Mouse (Mus musculus): ENCODE measurements around the gene Fblim1. TPM values are rescaled to one million over a fixed set of nuclear protein-coding genes. Genes with fewer than 3 reads are reported as not detected.

Fblim1 gene
- total and polyA plus RNA-seq, 3 experiments: 0.07 to 1.2 (median 0.17) TPM

GRCm38 (mm10) chr4:141545743-141546333 lies 60.1 kb downstream of the Fblim1 start:
- TF ChIP-seq ETS1 (conservative IDR thresholded peaks at IDR 0.05; ENCODE audit: low read depth, low read length) (0 out of 2 replicates have a peak, but pooled peaks have one; percentile 13), RAD21 (IDR thresholded peaks at IDR 0.05; ENCODE audit: low read depth, low read length) (no peak), TBP (conservative IDR thresholded peaks at IDR 0.05; ENCODE audit: low read depth, low read length) (peak; percentile 22; the same call in 1 of the 2 replicates), POLR2A (IDR thresholded peaks at IDR 0.05; ENCODE audit: low read depth, low read length) (peak; percentile 88), BHLHE40 (IDR thresholded peaks at IDR 0.05; ENCODE audit: low read depth, low read length) (0 out of 2 replicates have a peak, but pooled peaks have one; percentile 31), NRF1 (IDR thresholded peaks at IDR 0.05; ENCODE audit: low read depth, low read length) (peak; percentile 91), CTCF (conservative IDR thresholded peaks at IDR 0.05 in 1 of 2, IDR thresholded peaks at IDR 0.05 in 1 of 2; ENCODE audit: low read depth in 2 of 2, low read length in 2 of 2) (no peak), HCFC1 (IDR thresholded peaks at IDR 0.05; ENCODE audit: low read depth, low read length) (0 out of 2 replicates have a peak, but pooled peaks have one; percentile 50), MXI1 (IDR thresholded peaks at IDR 0.05; ENCODE audit: low read depth, low read length) (0 out of 2 replicates have a peak, but pooled peaks have one; percentile 28), ZKSCAN1 (IDR thresholded peaks at IDR 0.05; ENCODE audit: borderline replicate concordance, low read depth, low read length) (no peak), ELF1 (IDR thresholded peaks at IDR 0.05; ENCODE audit: low read depth, low read length) (peak; percentile 56), POLR2AphosphoS2 (IDR thresholded peaks at IDR 0.05; ENCODE audit: low read depth, low read length) (0 out of 2 replicates have a peak, but pooled peaks have one; percentile 62), UBTF (IDR thresholded peaks at IDR 0.05; ENCODE audit: low read depth, low read length) (peak; percentile 68; the same call in 1 of the 2 replicates), MEF2A (IDR thresholded peaks at IDR 0.05; ENCODE audit: borderline replicate concordance, low read depth, low read length) (no peak), ZNF384 (IDR thresholded peaks at IDR 0.05; ENCODE audit: low read depth, low read length) (peak; percentile 98), NELFE (IDR thresholded peaks at IDR 0.05; ENCODE audit: low read depth, low read length) (peak; percentile 55; the same call in 1 of the 2 replicates), MAZ (IDR thresholded peaks at IDR 0.05; ENCODE audit: low read depth, low read length) (peak; percentile 73)
- no peaks in the 10 kb centered on the region for H3K27me3 ChIP-seq (replicated peaks)
- dilution Hi-C loops (cut with MboI; ENCODE audit: extremely low pct_ligation_motif_present, extremely low pct_unique_long_range_greater_than_20kb, low sequenced_read_pairs) (no loop called here), in situ Hi-C loops (cut with MboI; ENCODE audit: low pct_ligation_motif_present, low pct_unique_long_range_greater_than_20kb, low sequenced_read_pairs) (no loop called here)
- H3K79me2 ChIP-seq (replicated peaks; ENCODE audit: control insufficient read depth, extremely low read depth, insufficient read depth, poor library complexity, severe bottlenecking): no peaks in the 10 kb centered on the region
- peak overlapping the region; percentile 99 for H3K9ac ChIP-seq (ENCODE audit: insufficient read depth, low read depth)
- H3K36me3 ChIP-seq (replicated peaks in 1 of 2; ENCODE audit: control insufficient read depth in 1 of 2, insufficient read depth in 1 of 2, low read length in 1 of 2): no peaks in the 10 kb centered on the region
- H3K4me2 ChIP-seq (ENCODE audit: insufficient read depth, low read depth, poor library complexity, severe bottlenecking): peak overlapping the region; percentile 54; the same call in 1 of the 2 replicates
- H3K27ac ChIP-seq (ENCODE audit: insufficient read depth, low read depth): peak overlapping the region; percentile 98
- peak; percentile 97 for DNase-seq (ENCODE audit: extremely low read depth)
- H3K4me3 ChIP-seq (replicated peaks in 1 of 3; ENCODE audit: low read depth in 2 of 3, low read length in 2 of 3, poor library complexity in 1 of 3): peak overlapping the region; percentile 78 to 93 (median 84)
- no peaks in the 10 kb centered on the region for H3K9me3 ChIP-seq (replicated peaks; ENCODE audit: low read length)
- peaks cover under 1 to 42% of the 10 kb centered on the region in 2 experiments; a peak in 3 of 4 replicates for H3K4me1 ChIP-seq (ENCODE audit: control insufficient read depth in 1 of 2, insufficient read depth in 2 of 2)

- Histone ChIP-seq H3K79me2 (replicated peaks; ENCODE audit: control insufficient read depth, extremely low read depth, insufficient read depth, poor library complexity, severe bottlenecking) (no peaks in the 10 kb centered on the region), H3K4me1 (ENCODE audit: control insufficient read depth in 1 of 2, insufficient read depth in 2 of 2) (peaks cover under 1 to 46% of the 10 kb centered on the region in 2 experiments; a peak in 2 of 4 replicates), H3K9ac (ENCODE audit: insufficient read depth, low read depth) (peak overlapping the region; percentile 79), H3K27me3 (replicated peaks) (no peaks in the 10 kb centered on the region), H3K9me3 (replicated peaks; ENCODE audit: low read length) (no peaks in the 10 kb centered on the region), H3K4me2 (ENCODE audit: insufficient read depth, low read depth, poor library complexity, severe bottlenecking) (peak overlapping the region; percentile 54), H3K4me3 (replicated peaks in 1 of 3; ENCODE audit: low read depth in 2 of 3, low read length in 2 of 3, poor library complexity in 1 of 3) (peak overlapping the region; percentile 59 to 93 (median 81)), H3K36me3 (replicated peaks in 1 of 2; ENCODE audit: control insufficient read depth in 1 of 2, insufficient read depth in 1 of 2, low read length in 1 of 2) (no peaks in the 10 kb centered on the region), H3K27ac (ENCODE audit: insufficient read depth, low read depth) (peak overlapping the region; percentile 98)
- dilution Hi-C loops (cut with MboI; ENCODE audit: extremely low pct_ligation_motif_present, extremely low pct_unique_long_range_greater_than_20kb, low sequenced_read_pairs): no loop called here
- no peak for DNase-seq (ENCODE audit: extremely low read depth)
- in situ Hi-C loops (cut with MboI; ENCODE audit: low pct_ligation_motif_present, low pct_unique_long_range_greater_than_20kb, low sequenced_read_pairs): no loop called here
- TF ChIP-seq ZNF384 (IDR thresholded peaks at IDR 0.05; ENCODE audit: low read depth, low read length) (no peak), RCOR1 (conservative IDR thresholded peaks at IDR 0.05; ENCODE audit: low read depth, low read length) (no peak), UBTF (IDR thresholded peaks at IDR 0.05; ENCODE audit: low read depth, low read length) (peak; percentile 83; the same call in 1 of the 2 replicates), ELF1 (IDR thresholded peaks at IDR 0.05; ENCODE audit: low read depth, low read length) (no peak; the same call in 1 of the 2 replicates), TCF12 (IDR thresholded peaks at IDR 0.05; ENCODE audit: low read depth, low read length) (peak; percentile 66; the same call in 1 of the 2 replicates), BHLHE40 (IDR thresholded peaks at IDR 0.05; ENCODE audit: low read depth, low read length) (no peak), CTCF (conservative IDR thresholded peaks at IDR 0.05 in 1 of 2, IDR thresholded peaks at IDR 0.05 in 1 of 2; ENCODE audit: low read depth in 2 of 2, low read length in 2 of 2) (no peak), NELFE (IDR thresholded peaks at IDR 0.05; ENCODE audit: low read depth, low read length) (0 out of 2 replicates have a peak, but pooled peaks have one; percentile 34), MAX (IDR thresholded peaks at IDR 0.05; ENCODE audit: low read length) (no peak; the same call in 1 of the 2 replicates), MXI1 (IDR thresholded peaks at IDR 0.05; ENCODE audit: low read depth, low read length) (peak; percentile 67; the same call in 1 of the 2 replicates), HCFC1 (IDR thresholded peaks at IDR 0.05; ENCODE audit: low read depth, low read length) (no peak), ZMIZ1 (IDR thresholded peaks at IDR 0.05; ENCODE audit: low read depth, low read length) (peak; percentile 67), MAZ (IDR thresholded peaks at IDR 0.05; ENCODE audit: low read depth, low read length) (peak; percentile 39; the same call in 1 of the 2 replicates), ETS1 (conservative IDR thresholded peaks at IDR 0.05; ENCODE audit: low read depth, low read length) (peak; percentile 12; the same call in 1 of the 2 replicates), RAD21 (IDR thresholded peaks at IDR 0.05; ENCODE audit: low read depth, low read length) (no peak), POLR2A (IDR thresholded peaks at IDR 0.05; ENCODE audit: low read depth, low read length) (no peak; the same call in 1 of the 2 replicates), GABPA (IDR thresholded peaks at IDR 0.05; ENCODE audit: insufficient replicate concordance, low read depth, low read length) (no peak), JUND (conservative IDR thresholded peaks at IDR 0.05; ENCODE audit: low read depth, low read length) (no peak), USF2 (conservative IDR thresholded peaks at IDR 0.05; ENCODE audit: low read depth, low read length) (no peak), SIN3A (IDR thresholded peaks at IDR 0.05; ENCODE audit: low read length) (peak; percentile 74), POLR2AphosphoS2 (IDR thresholded peaks at IDR 0.05; ENCODE audit: low read depth, low read length) (no peak), ZKSCAN1 (IDR thresholded peaks at IDR 0.05; ENCODE audit: borderline replicate concordance, low read depth, low read length) (no peak)
These were observed 60.7 kb downstream of the Fblim1 start for GRCm38 (mm10) chr4:141545071-141545742.
